Mouse (Mus musculus) gonadal fat pad, adult 2 months (tissue): Measurements from ENCODE around the gene Emsy. TPM values are rescaled to one million over a fixed set of nuclear protein-coding genes. Genes with fewer than 3 reads are reported as not detected.

Experiments
- DNase-seq: peaks from one replicate; pipeline ENCODE4 v3.0.0-alpha.2; 2012; ENCODE audit warnings: low read depth
- polyA plus RNA-seq: library from polyadenylated mRNA; depleted of rRNA; stranded (reverse); fragments of >200 nt; gene quantifications from 2 replicates; pipeline ENCODE4 v1.2.3, GENCODE M21; 2012

Emsy gene
- polyA plus RNA-seq, 1 experiment, result 13.2 TPM

GRCm38 (mm10) chr7:98577461-98577860, 79.1 kb downstream of the Emsy start:
- no peak for DNase-seq

- DNase-seq, result no peak
These were observed 80.8 kb downstream of the Emsy start for GRCm38 (mm10) chr7:98575651-98576239.

GRCm38 (mm10) chr7:98574771-98575191, 81.8 kb downstream of the Emsy start:
- no peak for DNase-seq

- DNase-seq, result no peak
These were observed 82.3 kb downstream of the Emsy start for GRCm38 (mm10) chr7:98574271-98574670.

GRCm38 (mm10) chr7:98573231-98573781, 83.3 kb downstream of the Emsy start:
- no peak for DNase-seq

GRCm38 (mm10) chr7:98572223-98572868, 84.2 kb downstream of the Emsy start:
- no peak for DNase-seq

GRCm38 (mm10) chr7:98570824-98571505, 85.6 kb downstream of the Emsy start:
- DNase-seq, result no peak

- DNase-seq, result no peak
These were observed 89.5 kb downstream of the Emsy start for GRCm38 (mm10) chr7:98567056-98567455.

GRCm38 (mm10) chr7:98564607-98565364, 91.8 kb downstream of the Emsy start:
- no peak for DNase-seq

GRCm38 (mm10) chr7:98563991-98564390, 92.6 kb downstream of the Emsy start:
- no peak for DNase-seq

GRCm38 (mm10) chr7:98562966-98563365, 93.6 kb downstream of the Emsy start:
- no peak for DNase-seq

GRCm38 (mm10) chr7:98562186-98562585, 94.4 kb downstream of the Emsy start:
- DNase-seq, result no peak

GRCm38 (mm10) chr7:98561556-98562164, 94.9 kb downstream of the Emsy start:
- peak; percentile 94 for DNase-seq

- no peak for DNase-seq
These were observed 98.3 kb downstream of the Emsy start for GRCm38 (mm10) chr7:98558128-98558921.

- DNase-seq, result no peak
These were observed 99.7 kb downstream of the Emsy start for GRCm38 (mm10) chr7:98556767-98557394.

GRCm38 (mm10) chr7:98551041-98551440, 105.5 kb downstream of the Emsy start:
- no peak for DNase-seq

- no peak for DNase-seq
These were observed 106.0 kb downstream of the Emsy start for GRCm38 (mm10) chr7:98550596-98550995.

- DNase-seq, result no peak
These were observed 107.7 kb downstream of the Emsy start for GRCm38 (mm10) chr7:98548839-98549238.

- no peak for DNase-seq
These were observed 112.0 kb downstream of the Emsy start for GRCm38 (mm10) chr7:98544556-98544955.

GRCm38 (mm10) chr7:98543853-98544370, 112.7 kb downstream of the Emsy start:
- DNase-seq, result no peak
